Mouse (Mus musculus) ES-Bruce4 (cell line): ENCODE results near the gene Wdr24.

Experiments used
- EP300 ChIP-seq: IDR thresholded peaks from 2 replicates; pipeline ENCODE4 v1.6.1; 2011; ENCODE audit warnings: low read depth, low read length; ENCODE audit not compliant: insufficient read depth
- POLR2A ChIP-seq: IDR thresholded peaks from one replicate; pipeline ENCODE4 v1.8.1; 2011; ENCODE audit warnings: low read length; ENCODE audit not compliant: insufficient read depth

DNA sequence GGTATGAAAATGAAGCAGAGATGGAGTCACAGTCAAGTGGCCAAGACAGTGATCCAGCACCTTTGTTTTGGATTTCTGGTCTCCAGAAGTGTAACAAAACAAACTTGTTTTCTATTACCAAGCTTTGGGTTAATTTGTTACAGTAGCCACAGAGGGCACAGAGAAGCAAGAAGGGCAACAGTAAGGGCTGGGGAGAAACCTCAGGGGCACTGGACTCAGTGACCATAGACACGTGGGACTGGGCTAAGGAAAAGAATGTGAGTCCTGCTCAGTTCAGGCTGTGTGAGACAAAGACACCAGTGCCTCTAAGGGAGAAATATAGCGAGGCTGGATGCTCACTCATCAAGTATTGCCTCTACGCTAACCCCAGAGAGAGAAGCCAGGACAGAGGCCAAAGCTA is 49.2 kb downstream of the Wdr24 start:
- TF ChIP-seq EP300 = no peak
- no peak for TF ChIP-seq POLR2A
